Mouse (Mus musculus): ENCODE results near the gene Tenm4.

GRCm38 (mm10) chr7:96666366-96666896 is 495.4 kb downstream of the Tenm4 start:
- TF ChIP-seq CTCF (IDR thresholded peaks at IDR 0.05) (no peak), EP300 (IDR thresholded peaks at IDR 0.05) (peak; percentile 50; the same call in 1 of the 2 replicates)

Data from lung, postnatal 0 days (tissue).